Mouse (Mus musculus) midbrain, embryonic 11.5 days (tissue): ENCODE data around the gene Galntl5. TPM values are rescaled to one million over a fixed set of nuclear protein-coding genes. Genes with fewer than 3 reads are reported as not detected.

Experiments
- ATAC-seq: fragments of 200-750 bp; cut with Nextera tagmentation; 2 replicates; pipeline ENCODE4 v1.8.0; 2017; ENCODE audit warnings: moderate TSS enrichment, moderate library complexity; ENCODE audit not compliant: low FRiP score
- DNase-seq: peaks from one replicate; pipeline ENCODE4 v3.0.0; 2015; ENCODE audit warnings: low spot score; ENCODE audit errors: missing footprints
- H3K27ac ChIP-seq: fragments of 300-500 bp; sonication (generic); 2 replicates; pipeline ENCODE4 v1.5.1; 2014; ENCODE audit warnings: low read depth, low read length
- H3K27me3 ChIP-seq: fragments of 300-500 bp; sonication (generic); 2 replicates; pipeline ENCODE4 v1.6.1; 2014; ENCODE audit warnings: mild to moderate bottlenecking, low read length, moderate library complexity, mixed read lengths; ENCODE audit not compliant: control insufficient read depth, insufficient read depth
- H3K36me3 ChIP-seq: fragments of 300-500 bp; sonication (generic); 2 replicates; pipeline ENCODE4 v1.6.1; 2014; ENCODE audit warnings: mild to moderate bottlenecking, low read length, moderate library complexity, mixed read lengths; ENCODE audit not compliant: control insufficient read depth, insufficient read depth
- H3K4me1 ChIP-seq: fragments of 300-500 bp; sonication (generic); 2 replicates; pipeline ENCODE4 v1.6.1; 2014; ENCODE audit warnings: low read length; ENCODE audit not compliant: control insufficient read depth, insufficient read depth
- H3K4me2 ChIP-seq: fragments of 300-500 bp; sonication (generic); 2 replicates; pipeline ENCODE4 v1.6.1; 2014; ENCODE audit warnings: mild to moderate bottlenecking, moderate library complexity
- H3K4me3 ChIP-seq: fragments of 300-500 bp; sonication (generic); 2 replicates; pipeline ENCODE4 v1.5.1; 2014; ENCODE audit warnings: low read depth, low read length
- H3K9ac ChIP-seq: fragments of 300-500 bp; sonication (generic); 2 replicates; pipeline ENCODE4 v1.6.1; 2014; ENCODE audit warnings: low read length
- H3K9me3 ChIP-seq: fragments of 300-500 bp; sonication (generic); 2 replicates; pipeline ENCODE4 v1.6.1; 2016; ENCODE audit warnings: low read length; ENCODE audit not compliant: control insufficient read depth
- WGBS: fragments of 180-500 bp; shearing (Covaris S2); extraction: QIAGEN DNeasy Blood & Tissue Kit; methylation state at CpG from one replicate; pipeline ENCODE4 v1.1.7; 2014; 5-methylcytosine and 5-hydroxymethylcytosine counted together
- polyA plus RNA-seq: library from polyadenylated mRNA; unstranded; fragments of >200 nt; fragmentation: Nextera tagmentation; extraction: Ambion mirVana; gene quantifications from 2 replicates; pipeline ENCODE4 v1.2.1, GENCODE M21; 2014

Gene Galntl5
- polyA plus RNA-seq = not detected in 2 replicates

GRCm38 (mm10) chr5:25181004-25181531, at the start of gene Galntl5:
TSS of gene Galntl5 (plus strand) at chr5:25181460.
- ATAC-seq = no peak

GRCm38 (mm10) chr5:25146705-25147104, 34.6 kb upstream of the Galntl5 start:
- Histone ChIP-seq H3K4me2 (no peak overlapping the region), H3K4me3 (no peak overlapping the region), H3K36me3 (no peaks in the 10 kb centered on the region), H3K9ac (no peak overlapping the region), H3K4me1 (no peaks in the 10 kb centered on the region), H3K9me3 (no peaks in the 10 kb centered on the region), H3K27me3 (no peaks in the 10 kb centered on the region), H3K27ac (no peak overlapping the region)
- DNase-seq = no peak
- ATAC-seq = no peak
- 83% methylated on average over 7 of the region's 7 CpGs for WGBS

More at GRCm38 (mm10) chr5:25181004-25181531, at the start of gene Galntl5:
- H3K4me2 ChIP-seq = no peak within 1 kb of the TSS
- no peaks in the 10 kb centered on the region for H3K36me3 ChIP-seq
- H3K27ac ChIP-seq = no peak within 1 kb of the TSS
- H3K9ac ChIP-seq = no peak within 1 kb of the TSS
- 90% methylated on average over 1 of the region's 1 CpGs for WGBS
- no peaks in the 10 kb centered on the region for H3K4me1 ChIP-seq
- H3K4me3 ChIP-seq = no peak within 1 kb of the TSS
- H3K27me3 ChIP-seq = no peaks in the 10 kb centered on the region
- DNase-seq = no peak
- H3K9me3 ChIP-seq = no peaks in the 10 kb centered on the region

GRCm38 (mm10) chr5:25149331-25149965, 31.8 kb upstream of the Galntl5 start:
- 86% methylated on average over 2 of the region's 2 CpGs for WGBS
- no peak overlapping the region for H3K4me2 ChIP-seq
- DNase-seq = no peak

GRCm38 (mm10) chr5:25153491-25153890, 27.8 kb upstream of the Galntl5 start:
- Histone ChIP-seq H3K27me3 (no peaks in the 10 kb centered on the region), H3K27ac (no peak overlapping the region), H3K4me2 (no peak overlapping the region), H3K9me3 (no peaks in the 10 kb centered on the region), H3K9ac (no peak overlapping the region), H3K4me1 (no peaks in the 10 kb centered on the region), H3K4me3 (no peak overlapping the region), H3K36me3 (no peaks in the 10 kb centered on the region)
- DNase-seq = no peak
- WGBS = 95% methylated on average over 2 of the region's 2 CpGs
- ATAC-seq = no peak

More at GRCm38 (mm10) chr5:25149331-25149965, 31.8 kb upstream of the Galntl5 start:
- Histone ChIP-seq H3K27ac (no peak overlapping the region), H3K9me3 (no peaks in the 10 kb centered on the region), H3K36me3 (no peaks in the 10 kb centered on the region), H3K27me3 (no peaks in the 10 kb centered on the region), H3K4me3 (no peak overlapping the region), H3K4me1 (no peaks in the 10 kb centered on the region), H3K9ac (no peak overlapping the region)
- ATAC-seq = no peak

- DNase-seq = no peak
- H3K9ac ChIP-seq = no peak overlapping the region
- H3K4me2 ChIP-seq = no peak overlapping the region
- no peak for ATAC-seq
- H3K27me3 ChIP-seq = no peaks in the 10 kb centered on the region
- no peak overlapping the region for H3K27ac ChIP-seq
- WGBS = 79% methylated on average over 3 of the region's 3 CpGs
- H3K9me3 ChIP-seq = no peaks in the 10 kb centered on the region
- H3K36me3 ChIP-seq = no peaks in the 10 kb centered on the region
- no peak overlapping the region for H3K4me3 ChIP-seq
- H3K4me1 ChIP-seq = no peaks in the 10 kb centered on the region
These were observed 27.3 kb upstream of the Galntl5 start for GRCm38 (mm10) chr5:25153996-25154395.

- no peaks in the 10 kb centered on the region for H3K27me3 ChIP-seq
- no peak overlapping the region for H3K4me2 ChIP-seq
- no peak overlapping the region for H3K9ac ChIP-seq
- no peak for DNase-seq
- 81% methylated on average over 4 of the region's 4 CpGs for WGBS
- H3K27ac ChIP-seq = no peak overlapping the region
- H3K36me3 ChIP-seq = no peaks in the 10 kb centered on the region
- no peak overlapping the region for H3K4me3 ChIP-seq
- ATAC-seq = no peak
- no peaks in the 10 kb centered on the region for H3K9me3 ChIP-seq
- H3K4me1 ChIP-seq = no peaks in the 10 kb centered on the region
These were observed 26.4 kb upstream of the Galntl5 start for GRCm38 (mm10) chr5:25154823-25155222.

- Histone ChIP-seq H3K4me3 (no peak overlapping the region), H3K9me3 (no peaks in the 10 kb centered on the region), H3K27me3 (no peaks in the 10 kb centered on the region), H3K4me1 (no peaks in the 10 kb centered on the region), H3K27ac (no peak overlapping the region), H3K4me2 (no peak overlapping the region), H3K9ac (no peak overlapping the region), H3K36me3 (no peaks in the 10 kb centered on the region)
- no peak for ATAC-seq
- no peak for DNase-seq
- 85% methylated on average over 3 of the region's 3 CpGs for WGBS
These were observed 25.9 kb upstream of the Galntl5 start for GRCm38 (mm10) chr5:25155351-25155750.

GRCm38 (mm10) chr5:25157136-25157535, 24.1 kb upstream of the Galntl5 start:
- Histone ChIP-seq H3K9me3 (no peaks in the 10 kb centered on the region), H3K4me2 (no peak overlapping the region), H3K27me3 (no peaks in the 10 kb centered on the region), H3K27ac (no peak overlapping the region), H3K36me3 (no peaks in the 10 kb centered on the region), H3K9ac (no peak overlapping the region), H3K4me3 (no peak overlapping the region), H3K4me1 (no peaks in the 10 kb centered on the region)
- ATAC-seq (no peak), DNase-seq (no peak)
- WGBS = 53% methylated on average over 4 of the region's 4 CpGs

GRCm38 (mm10) chr5:25160515-25160914, 20.7 kb upstream of the Galntl5 start:
- H3K4me3 ChIP-seq = no peak overlapping the region
- no peak overlapping the region for H3K9ac ChIP-seq
- H3K36me3 ChIP-seq = no peaks in the 10 kb centered on the region
- ATAC-seq = no peak
- peak; percentile 76 for DNase-seq
- H3K4me1 ChIP-seq = no peaks in the 10 kb centered on the region
- WGBS = 80% methylated on average over 11 of the region's 11 CpGs
- no peaks in the 10 kb centered on the region for H3K27me3 ChIP-seq
- H3K27ac ChIP-seq = no peak overlapping the region
- H3K9me3 ChIP-seq = no peaks in the 10 kb centered on the region
- H3K4me2 ChIP-seq = no peak overlapping the region
